21 mouse cellular contexts compared by ENCODE assay signal in genomic region chr6:137343688-137344441, GRCm38 (mm10).
DNase-seq lines count a peak whose midpoint lies in the region; ATAC-seq and TF ChIP-seq lines count a peak whose summit lies in the region.
"Had no signal": no experiment of that assay in that cellular context is flagged by ENCODE, and none has a peak within 500 bp of the region (broad histone marks: within the 10 kb centered on the region; RNA-seq: fewer than 3 reads in every experiment).

No protein-coding gene starts in this region.

- no peaks in the 10 kb centered on the region for H3K4me1 ChIP-seq in forebrain, postnatal 0 days (ENCODE audit: insufficient read depth)
- no peaks in the 10 kb centered on the region for H3K4me1 ChIP-seq in forebrain, embryonic 11.5 days (replicated peaks; ENCODE audit: control insufficient read depth, insufficient read depth, low read length)
- H3K4me1 ChIP-seq in kidney, postnatal 0 days (replicated peaks; ENCODE audit: insufficient read depth, low read length) = no peaks in the 10 kb centered on the region
- no peaks in the 10 kb centered on the region for H3K4me1 ChIP-seq in lung, postnatal 0 days (ENCODE audit: insufficient read depth, low read depth, low read length)
- peaks cover 3% of the 10 kb centered on the region; the same call in 1 of the 2 replicates for H3K4me1 ChIP-seq in limb, embryonic 15.5 days
- H3K4me1 ChIP-seq: heart, embryonic 13.5 days; liver, embryonic 13.5 days had no signal

- peak; percentile 32; the same call in 1 of the 2 replicates for ATAC-seq in forebrain, postnatal 0 days
- ATAC-seq in forebrain, embryonic 11.5 days (replicated peaks; ENCODE audit: low FRiP score) = no peak
- ATAC-seq in kidney, postnatal 0 days (replicated peaks; ENCODE audit: low FRiP score, low read depth) = no peak; the same call in 1 of the 2 replicates
- ATAC-seq in lung, postnatal 0 days = peak; percentile 23; the same call in 1 of the 2 replicates
- peak; percentile 61; the same call in 1 of the 2 replicates for ATAC-seq in limb, embryonic 15.5 days (ENCODE audit: insufficient number of reproducible peaks, low FRiP score, low TSS enrichment, low read depth)
- ATAC-seq: CD4-positive, CD25-positive, alpha-beta regulatory T cell, adult 4 months; Patski had no signal

- H3K27ac ChIP-seq in forebrain, postnatal 0 days (ENCODE audit: low read depth, low read length) = no peak overlapping the region
- no peak overlapping the region for H3K27ac ChIP-seq in forebrain, embryonic 11.5 days (ENCODE audit: low read depth, low read length)
- H3K27ac ChIP-seq in kidney, postnatal 0 days = no peak overlapping the region
- no peak overlapping the region for H3K27ac ChIP-seq in lung, postnatal 0 days (ENCODE audit: low read length)
- H3K27ac ChIP-seq in limb, embryonic 15.5 days = no peak overlapping the region; the same call in 1 of the 2 replicates
- H3K27ac ChIP-seq: embryonic facial prominence, embryonic 13.5 days; heart, embryonic 13.5 days; hindbrain, embryonic 15.5 days; liver, embryonic 13.5 days; midbrain, embryonic 12.5 days had no signal

- no peak overlapping the region for H3K4me3 ChIP-seq in forebrain, postnatal 0 days (ENCODE audit: low read depth, low read length)
- no peak overlapping the region for H3K4me3 ChIP-seq in forebrain, embryonic 11.5 days (ENCODE audit: low read depth, low read length)
- no peak overlapping the region for H3K4me3 ChIP-seq in kidney, postnatal 0 days (replicated peaks; ENCODE audit: low read depth, low read length)
- no peak overlapping the region for H3K4me3 ChIP-seq in lung, postnatal 0 days (ENCODE audit: low read depth, low read length)
- H3K4me3 ChIP-seq in limb, embryonic 15.5 days = no peak overlapping the region
- H3K4me3 ChIP-seq: embryonic facial prominence, embryonic 13.5 days; heart, embryonic 13.5 days; hindbrain, embryonic 15.5 days; liver, embryonic 13.5 days; midbrain, embryonic 12.5 days; myocyte had no signal

- 30% methylated on average over 5 of the region's 5 CpGs for WGBS in forebrain, postnatal 0 days
- 64% methylated on average over 5 of the region's 5 CpGs for WGBS in forebrain, embryonic 11.5 days
- 49% methylated on average over 5 of the region's 5 CpGs for WGBS in kidney, postnatal 0 days
- WGBS in lung, postnatal 0 days = 43% methylated on average over 5 of the region's 5 CpGs
- WGBS in limb, embryonic 15.5 days = 39% methylated on average over 5 of the region's 5 CpGs

- H3K36me3 ChIP-seq in forebrain, postnatal 0 days (ENCODE audit: insufficient read depth) = no peaks in the 10 kb centered on the region
- no peaks in the 10 kb centered on the region for H3K36me3 ChIP-seq in forebrain, embryonic 11.5 days (ENCODE audit: control insufficient read depth, insufficient read depth, low read length)
- no peaks in the 10 kb centered on the region for H3K36me3 ChIP-seq in kidney, postnatal 0 days (ENCODE audit: insufficient read depth, low read length)
- no peaks in the 10 kb centered on the region for H3K36me3 ChIP-seq in lung, postnatal 0 days (ENCODE audit: insufficient read depth, low read length)
- no peaks in the 10 kb centered on the region for H3K36me3 ChIP-seq in limb, embryonic 15.5 days
- H3K36me3 ChIP-seq: embryonic facial prominence, embryonic 13.5 days; heart, embryonic 13.5 days; hindbrain, embryonic 15.5 days; liver, embryonic 13.5 days; midbrain, embryonic 12.5 days had no signal

- TF ChIP-seq CTCF in forebrain, postnatal 0 days (IDR thresholded peaks at IDR 0.05; ENCODE audit: low read depth) = no peak
- TF ChIP-seq CTCF in kidney, postnatal 0 days (IDR thresholded peaks at IDR 0.05; ENCODE audit: low read depth) = no peak
- no peak for TF ChIP-seq CTCF in lung, postnatal 0 days (IDR thresholded peaks at IDR 0.05)

- no peaks in the 10 kb centered on the region for H3K9me3 ChIP-seq in forebrain, postnatal 0 days (ENCODE audit: low read length)
- no peaks in the 10 kb centered on the region for H3K9me3 ChIP-seq in forebrain, embryonic 11.5 days (ENCODE audit: control insufficient read depth, low read length)
- no peaks in the 10 kb centered on the region for H3K9me3 ChIP-seq in kidney, postnatal 0 days (replicated peaks; ENCODE audit: low read length)
- no peaks in the 10 kb centered on the region for H3K9me3 ChIP-seq in lung, postnatal 0 days (ENCODE audit: low read length)
- H3K9me3 ChIP-seq in limb, embryonic 15.5 days = no peaks in the 10 kb centered on the region
- H3K9me3 ChIP-seq: embryonic facial prominence, embryonic 13.5 days; heart, embryonic 13.5 days; hindbrain, embryonic 15.5 days; liver, embryonic 13.5 days; midbrain, embryonic 12.5 days had no signal

- H3K9ac ChIP-seq in forebrain, postnatal 0 days = no peak overlapping the region
- H3K9ac ChIP-seq in forebrain, embryonic 11.5 days (ENCODE audit: low read length) = no peak overlapping the region
- H3K9ac ChIP-seq in kidney, postnatal 0 days (ENCODE audit: low read depth, low read length) = no peak overlapping the region
- no peak overlapping the region for H3K9ac ChIP-seq in lung, postnatal 0 days (replicated peaks; ENCODE audit: low read depth)
- no peak overlapping the region for H3K9ac ChIP-seq in limb, embryonic 15.5 days
- H3K9ac ChIP-seq: embryonic facial prominence, embryonic 13.5 days; heart, embryonic 13.5 days; hindbrain, embryonic 15.5 days; liver, embryonic 13.5 days; midbrain, embryonic 12.5 days had no signal

- DNase-seq in forebrain, postnatal 0 days = no peak
- DNase-seq in forebrain, embryonic 11.5 days (ENCODE audit: low spot score) = no peak
- DNase-seq in kidney, postnatal 0 days (ENCODE audit: low spot score) = peak; percentile 69
- DNase-seq in kidney, postnatal 25 days = no peak
- no peak for DNase-seq in lung, postnatal 0 days (ENCODE audit: low spot score)
- no peak for DNase-seq in lung, postnatal 10 days
- DNase-seq in cerebellum, postnatal 10 days = no peak
- DNase-seq: adrenal gland, postnatal 10 days; cerebellum, adult 9-10 months; kidney, postnatal 36 days; liver, embryonic 13.5 days; thymus, adult 18-20 months; thymus, postnatal 4 days had no signal

- no peak for TF ChIP-seq EP300 in lung, postnatal 0 days (IDR thresholded peaks at IDR 0.05)

- H3K27me3 ChIP-seq in forebrain, postnatal 0 days (ENCODE audit: insufficient read depth, low read length) = no peaks in the 10 kb centered on the region
- no peaks in the 10 kb centered on the region for H3K27me3 ChIP-seq in forebrain, embryonic 11.5 days (ENCODE audit: control insufficient read depth, insufficient read depth, low read length)
- H3K27me3 ChIP-seq in kidney, postnatal 0 days (ENCODE audit: insufficient read depth, low read length) = no peaks in the 10 kb centered on the region
- no peaks in the 10 kb centered on the region for H3K27me3 ChIP-seq in lung, postnatal 0 days (replicated peaks; ENCODE audit: insufficient read depth, low read length)
- no peaks in the 10 kb centered on the region for H3K27me3 ChIP-seq in limb, embryonic 15.5 days
- H3K27me3 ChIP-seq: embryonic facial prominence, embryonic 13.5 days; heart, embryonic 13.5 days; hindbrain, embryonic 15.5 days; liver, embryonic 13.5 days; midbrain, embryonic 12.5 days had no signal

- H3K4me2 ChIP-seq in forebrain, postnatal 0 days (ENCODE audit: low read depth) = no peak overlapping the region
- H3K4me2 ChIP-seq in forebrain, embryonic 11.5 days (ENCODE audit: low read depth, low read length, severe bottlenecking) = no peak overlapping the region
- H3K4me2 ChIP-seq in kidney, postnatal 0 days (ENCODE audit: low read length) = no peak overlapping the region
- H3K4me2 ChIP-seq in lung, postnatal 0 days (replicated peaks; ENCODE audit: low read depth, low read length) = no peak overlapping the region
- H3K4me2 ChIP-seq in limb, embryonic 15.5 days = no peak overlapping the region
- H3K4me2 ChIP-seq: embryonic facial prominence, embryonic 13.5 days; heart, embryonic 13.5 days; hindbrain, embryonic 15.5 days; liver, embryonic 13.5 days; midbrain, embryonic 12.5 days had no signal

Comparison
In these comparisons a context has a peak if more than half of its experiments do, and no peak if none do; other contexts are left out.
1. ATAC-seq: peak in forebrain, postnatal 0 days (single experiment), lung, postnatal 0 days (single experiment) and limb, embryonic 15.5 days (single experiment); none in forebrain, embryonic 11.5 days (single experiment) and kidney, postnatal 0 days (single experiment).